Mouse (Mus musculus) 416B (cell line): ENCODE measurements around the gene Nrsn2.
A peak's percentile ranks its signal among the peaks of the same experiment; 100 is the strongest.

Experiments used
- DNase-seq: peaks from one replicate; pipeline ENCODE4 v3.0.0; 2011; ENCODE audit warnings: low read depth

The Nrsn2 gene

GRCm38 (mm10) chr2:152343329-152344213, 32.9 kb downstream of the Nrsn2 start, which contains the start of gene Trib3:
Gene Trib3 (minus strand): TSS chr2:152344032.
- DNase-seq, result peak; percentile 93

GRCm38 (mm10) chr2:152339631-152340179, 36.7 kb downstream of the Nrsn2 start:
- DNase-seq, result no peak

- DNase-seq, result no peak
Measured at GRCm38 (mm10) chr2:152338319-152338718, 38.1 kb downstream of the Nrsn2 start.

GRCm38 (mm10) chr2:152337591-152338212, 38.7 kb downstream of the Nrsn2 start:
- no peak for DNase-seq

- DNase-seq, result no peak
Measured at GRCm38 (mm10) chr2:152336856-152337255, 39.6 kb downstream of the Nrsn2 start.

GRCm38 (mm10) chr2:152335289-152335820, 41.1 kb downstream of the Nrsn2 start:
- no peak for DNase-seq

GRCm38 (mm10) chr2:152333345-152334006, 43.0 kb downstream of the Nrsn2 start:
- DNase-seq, result no peak

GRCm38 (mm10) chr2:152332101-152332825, 44.2 kb downstream of the Nrsn2 start, which contains the start of gene Rbck1:
Gene Rbck1 (minus strand): TSS chr2:152332653.
- peak; percentile 96 for DNase-seq

GRCm38 (mm10) chr2:152330858-152331423, 45.5 kb downstream of the Nrsn2 start:
- DNase-seq, result no peak

- DNase-seq, result no peak
Measured at GRCm38 (mm10) chr2:152327980-152328379, 48.5 kb downstream of the Nrsn2 start.

- peak; percentile 74 for DNase-seq
Measured at GRCm38 (mm10) chr2:152326654-152327053, 49.8 kb downstream of the Nrsn2 start.

- no peak for DNase-seq
Measured at GRCm38 (mm10) chr2:152326157-152326556, 50.3 kb downstream of the Nrsn2 start.

GRCm38 (mm10) chr2:152324842-152325241, 51.6 kb downstream of the Nrsn2 start:
- DNase-seq, result no peak

- no peak for DNase-seq
Measured at GRCm38 (mm10) chr2:152323971-152324370, 52.5 kb downstream of the Nrsn2 start.

GRCm38 (mm10) chr2:152322198-152322597, 54.2 kb downstream of the Nrsn2 start:
- DNase-seq, result no peak

- no peak for DNase-seq
Measured at GRCm38 (mm10) chr2:152321558-152321957, 54.9 kb downstream of the Nrsn2 start.
